Mouse (Mus musculus) fibroblast of lung, adult 2 months (primary cell): ENCODE measurements around the gene Schip1.
"Not testable (repeated sequence)": the region's sequence is repeated elsewhere in the genome, so short reads cannot be mapped to it uniquely, and the experiment has no call there.

ENCODE experiments used
- DNase-seq: peaks from one replicate; pipeline ENCODE4 v3.0.0-alpha.2; 2011; ENCODE audit warnings: low read depth

The Schip1 gene

DNA sequence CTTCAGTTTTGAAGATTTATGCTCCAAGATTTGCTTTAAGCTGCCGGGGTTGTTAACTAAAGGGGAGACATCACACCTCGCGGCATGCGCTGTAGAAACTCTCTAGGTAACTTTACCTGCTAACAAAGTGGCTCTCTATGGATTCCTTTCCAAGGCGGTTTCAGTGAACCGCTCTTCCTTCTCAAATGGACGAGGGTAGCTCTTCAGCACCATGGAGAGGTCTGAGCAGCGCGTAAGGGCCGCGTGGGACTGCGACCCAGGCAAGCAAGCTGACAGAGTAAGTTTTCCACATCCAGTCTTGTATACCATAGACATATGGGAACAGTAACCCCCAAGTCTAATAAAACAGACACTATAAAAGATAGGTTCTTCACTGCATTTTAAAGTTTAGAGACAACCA lies at the start of gene Schip1:
TSS of gene Schip1 (plus strand) at position 72 of the 400 bp plus-strand sequence.
- DNase-seq: no peak

- no peak for DNase-seq
Measured at GRCm38 (mm10) chr3:68015786-68016185, 48.8 kb upstream of the Schip1 start.

DNA sequence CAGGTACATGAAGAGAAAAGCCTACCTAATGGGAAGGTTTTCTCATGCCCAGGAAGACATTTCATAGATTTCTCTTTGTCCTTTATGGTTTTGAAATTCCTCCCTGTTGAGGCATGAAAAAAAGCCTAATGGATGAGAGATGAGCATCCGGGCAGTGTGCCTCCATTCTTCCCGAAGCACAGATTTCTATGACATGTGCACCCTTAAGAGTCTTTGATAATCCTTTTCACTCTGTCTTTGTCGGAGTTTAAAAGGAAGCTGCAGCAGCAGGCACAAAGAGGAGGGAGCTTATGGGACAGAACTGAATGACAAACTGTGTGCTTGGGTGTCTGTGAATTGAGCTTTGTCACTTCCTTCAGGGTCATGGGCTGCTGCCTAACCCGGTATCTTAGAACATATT lies 45.2 kb upstream of the Schip1 start:
- no peak for DNase-seq

GRCm38 (mm10) chr3:68036097-68036496 lies 28.5 kb upstream of the Schip1 start:
- DNase-seq: no peak

DNA sequence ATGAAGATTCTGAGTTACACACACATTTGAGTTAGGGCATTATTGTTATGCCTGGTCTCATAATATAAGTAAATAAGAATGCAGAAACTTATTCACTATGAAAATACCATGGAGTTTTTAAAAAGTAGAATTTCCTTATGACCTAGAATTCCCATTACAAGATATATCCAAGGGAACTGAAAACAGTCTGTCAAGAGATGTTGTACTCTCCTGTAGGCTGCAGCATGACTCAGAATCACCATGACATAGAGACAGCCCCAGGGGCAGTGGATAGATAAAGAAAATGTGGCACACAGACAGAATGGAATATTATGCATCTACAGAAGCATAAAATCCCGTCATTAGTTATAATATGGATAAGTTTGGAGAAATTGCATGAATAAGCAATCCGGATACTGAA lies 21.7 kb upstream of the Schip1 start:
- no peak for DNase-seq

DNA sequence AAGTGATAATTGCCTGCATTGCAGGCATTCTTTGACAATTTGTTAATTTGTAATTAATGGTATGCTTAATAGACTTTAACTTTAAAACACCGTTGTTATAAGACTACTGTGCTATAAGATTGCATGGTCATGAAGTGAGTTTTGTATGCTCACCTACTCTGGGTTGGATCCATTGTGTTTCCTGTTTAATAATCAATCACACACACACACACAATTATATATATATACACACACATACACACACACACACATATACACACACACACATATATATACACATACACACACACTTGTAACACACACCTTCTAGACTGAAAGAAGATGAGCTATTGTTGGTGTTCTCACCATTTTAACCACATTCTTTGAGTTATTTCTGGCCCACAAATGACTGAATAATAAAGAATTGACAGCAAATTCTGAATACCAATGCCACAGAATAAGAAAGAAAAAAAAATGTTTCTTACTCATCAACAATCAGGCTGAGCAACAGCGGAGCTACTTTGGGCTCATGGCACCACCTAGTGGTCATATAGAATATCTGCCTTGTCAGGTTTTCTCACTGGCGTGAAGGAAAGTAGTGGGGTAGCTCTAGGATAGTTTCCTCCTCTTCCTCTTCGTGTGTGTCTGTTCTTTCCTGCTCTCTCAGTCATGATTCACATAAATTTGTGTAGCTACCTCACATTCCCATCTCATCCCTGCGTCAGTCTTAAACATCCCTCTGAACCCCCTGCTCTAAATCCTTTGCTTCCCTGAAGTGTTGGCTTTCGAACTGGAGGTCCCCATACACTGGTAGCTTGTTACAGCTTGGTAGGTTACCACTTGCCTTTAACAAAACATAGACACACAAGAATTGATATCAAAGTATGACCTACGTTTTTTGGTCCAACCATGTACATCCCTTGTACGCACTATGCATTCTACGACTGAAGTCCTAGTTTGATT lies 18.9 kb upstream of the Schip1 start:
- DNase-seq: peak; percentile 6

DNA sequence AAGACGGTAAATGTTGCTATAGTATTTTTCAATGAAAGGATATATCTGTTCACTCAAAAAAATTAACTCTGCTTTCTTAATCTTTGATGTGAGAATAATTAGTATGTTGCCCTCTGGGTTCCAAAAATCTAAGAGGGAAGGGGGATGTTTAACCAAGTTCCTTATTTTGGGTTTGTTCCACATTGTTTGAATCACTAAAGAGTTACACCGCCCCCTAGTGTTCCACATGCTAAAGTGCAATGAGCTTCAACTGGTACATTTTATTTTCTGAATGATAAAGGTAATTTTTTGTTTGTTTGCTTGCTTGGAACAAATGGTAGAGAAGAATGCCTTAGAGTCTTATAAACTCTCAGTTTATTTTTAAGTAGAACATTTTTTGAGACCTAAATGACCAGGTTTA lies 11.1 kb upstream of the Schip1 start:
- no peak for DNase-seq

DNA sequence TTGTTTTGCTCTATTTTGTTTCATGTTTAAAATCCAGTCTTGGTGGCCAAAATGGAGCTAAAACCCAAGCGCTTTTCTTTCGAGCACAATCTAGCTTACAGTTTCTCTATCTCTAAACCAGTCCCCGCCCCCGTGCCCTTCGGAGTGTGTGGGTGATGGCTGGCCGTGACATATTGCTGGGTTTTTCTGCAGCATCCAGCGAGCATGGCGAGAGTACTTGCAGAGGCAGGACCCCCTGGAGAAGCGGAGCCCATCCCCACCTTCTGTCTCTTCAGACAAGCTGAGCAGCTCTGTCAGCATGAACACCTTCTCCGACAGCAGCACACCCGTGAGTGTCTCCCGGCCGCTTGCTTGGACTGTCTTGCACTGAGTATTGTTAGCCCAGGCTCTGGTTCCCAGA lies 9.5 kb upstream of the Schip1 start:
- DNase-seq: no peak

DNA sequence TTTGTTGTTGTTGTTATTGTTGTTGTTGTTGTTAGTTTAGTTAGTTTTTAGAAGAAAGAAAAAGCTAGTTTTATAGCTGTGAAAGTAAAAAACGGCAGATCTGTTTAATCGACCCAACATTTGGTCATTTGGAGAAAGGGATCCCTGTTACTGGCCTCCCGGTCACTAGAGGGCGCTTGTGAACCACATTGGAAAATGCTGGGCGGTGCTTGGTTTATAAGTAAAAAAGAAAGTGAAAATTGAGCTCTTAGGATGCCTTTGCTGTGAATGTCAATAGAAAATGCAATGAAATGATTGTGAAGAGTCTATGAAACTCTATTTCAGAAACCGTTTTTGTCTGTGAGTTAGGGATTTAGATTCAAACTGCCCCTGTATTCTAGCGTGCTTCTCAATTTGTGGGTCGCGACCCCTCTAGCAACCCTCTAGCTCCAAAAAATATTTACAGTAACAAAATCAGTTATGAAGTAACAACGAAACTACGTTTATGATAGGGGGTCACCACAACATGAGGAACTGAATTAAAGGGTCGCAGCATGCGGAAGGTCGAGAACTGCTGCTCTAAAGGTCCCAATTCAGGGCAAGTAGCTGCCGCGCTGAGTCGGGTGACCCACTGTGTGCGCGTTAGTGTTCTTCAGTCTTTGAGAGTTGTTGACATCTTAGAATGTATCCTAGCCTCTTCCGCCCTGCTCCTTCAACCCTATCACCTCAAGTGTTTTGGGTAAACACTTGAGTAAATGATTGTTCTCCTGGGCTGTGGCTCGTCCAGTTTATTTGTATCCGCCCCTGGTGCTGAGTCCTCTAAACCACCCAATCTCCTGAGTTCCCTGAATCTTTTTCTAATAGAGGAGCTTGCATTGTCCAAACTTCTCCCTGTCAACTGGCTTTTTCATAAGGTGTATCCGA lies 8.0 kb upstream of the Schip1 start:
- peak; percentile 36 for DNase-seq

DNA sequence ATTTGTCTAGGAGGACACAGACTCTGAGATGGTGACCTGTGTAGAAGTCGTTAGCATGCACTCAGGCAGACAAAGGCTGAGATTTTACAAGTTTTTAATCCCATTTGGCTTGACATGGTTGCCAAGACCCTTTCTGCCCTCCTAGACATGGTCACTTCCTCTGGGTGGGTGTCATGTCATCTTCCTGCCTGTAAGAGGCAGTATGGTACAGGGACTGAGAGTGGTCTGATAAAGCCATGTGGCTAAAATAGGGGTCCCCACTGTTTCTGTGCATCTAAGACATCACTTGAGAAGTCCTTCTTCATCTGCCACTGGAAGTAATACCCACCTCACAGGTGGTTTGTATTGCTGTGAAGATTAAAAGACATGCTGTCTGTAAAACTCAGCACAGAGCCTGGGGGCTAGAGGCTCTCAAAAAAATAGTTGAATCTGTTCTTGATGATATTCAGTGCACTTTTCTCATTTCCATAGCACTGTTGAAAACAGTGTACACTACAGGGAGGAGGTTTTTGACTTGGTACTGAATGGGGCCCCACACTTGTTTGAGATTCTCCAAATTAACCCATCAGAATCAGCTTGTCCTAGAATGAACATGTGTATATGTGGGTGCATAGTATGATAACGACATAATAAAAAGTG lies 5.3 kb upstream of the Schip1 start:
- no peak for DNase-seq

DNA sequence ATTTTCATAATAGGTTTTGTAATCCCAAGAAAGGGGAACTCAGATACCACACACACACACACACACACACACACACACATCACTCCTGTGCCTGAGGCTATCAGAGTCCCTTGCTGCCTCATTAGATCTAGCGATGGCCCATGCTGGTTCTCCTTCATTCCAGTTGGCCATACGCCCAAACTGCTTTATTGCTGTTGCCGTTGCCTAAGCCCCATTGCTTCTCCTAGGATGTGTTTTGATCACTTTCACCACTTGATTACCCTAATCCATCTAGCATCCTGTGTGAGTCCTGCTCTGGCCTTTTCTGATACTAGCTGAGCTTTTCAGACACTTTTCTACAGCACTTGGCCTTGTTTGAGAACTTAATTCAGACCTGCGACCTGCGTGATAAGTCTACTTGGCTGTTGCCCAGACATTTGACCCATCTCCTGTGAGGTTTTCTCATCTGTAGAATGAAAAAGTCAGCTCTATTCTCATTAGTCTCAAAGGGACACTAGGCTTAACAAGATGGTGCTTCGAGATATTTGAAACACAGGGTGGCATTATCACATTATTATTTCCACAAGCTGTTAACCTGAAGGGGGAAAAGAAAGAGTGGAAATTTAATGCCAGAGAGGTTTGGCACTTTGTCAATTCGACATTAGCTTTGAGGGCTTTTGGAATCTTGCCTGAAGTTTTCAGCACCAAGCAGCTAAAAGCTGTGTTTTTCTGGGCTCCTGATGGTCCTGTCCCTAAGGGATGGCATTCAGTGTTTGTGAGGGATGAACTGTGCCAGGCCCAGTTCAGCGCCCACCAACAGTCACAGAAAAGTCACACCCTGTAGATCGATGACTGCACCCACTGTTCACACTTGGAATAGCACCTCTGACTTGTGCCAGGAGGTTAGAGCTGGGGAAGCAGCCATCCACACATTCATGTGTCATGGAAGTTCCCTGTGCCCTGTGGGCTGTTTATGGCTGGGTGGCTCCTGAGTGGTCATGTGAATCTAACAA lies 7.1 kb downstream of the Schip1 start:
- no peak for DNase-seq

- DNase-seq: no peak
Measured at GRCm38 (mm10) chr3:68077406-68077805, 12.8 kb downstream of the Schip1 start.

- no peak for DNase-seq
Measured at GRCm38 (mm10) chr3:68085024-68085423, 20.4 kb downstream of the Schip1 start.

DNA sequence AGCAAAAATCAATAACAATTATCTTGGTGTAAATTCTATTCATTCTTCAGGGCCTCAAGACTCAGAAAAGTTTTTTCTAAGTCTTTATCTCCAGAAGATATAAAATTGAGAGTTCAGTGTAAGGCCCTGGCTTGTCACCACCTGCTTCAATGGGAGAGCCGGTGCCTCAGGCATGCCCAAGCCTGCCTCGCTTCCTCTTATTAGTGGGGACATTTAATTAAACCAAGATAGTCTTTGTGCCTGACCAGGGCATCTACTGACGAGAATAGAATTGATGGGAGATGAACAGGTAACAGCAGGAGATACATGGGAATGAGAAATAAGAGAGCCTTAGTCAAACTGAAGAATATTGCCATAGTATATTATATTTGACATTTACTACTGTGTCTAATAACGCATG lies 27.5 kb downstream of the Schip1 start:
- DNase-seq: no peak

GRCm38 (mm10) chr3:68096724-68097431 lies 32.3 kb downstream of the Schip1 start:
- no peak for DNase-seq

- not testable (repeated sequence) for DNase-seq
Measured at GRCm38 (mm10) chr3:68099561-68099960, 35.0 kb downstream of the Schip1 start.

- DNase-seq: no peak
Measured at GRCm38 (mm10) chr3:68101343-68101742, 36.7 kb downstream of the Schip1 start.

- DNase-seq: no peak
Measured at GRCm38 (mm10) chr3:68105081-68105685, 40.6 kb downstream of the Schip1 start.

DNA sequence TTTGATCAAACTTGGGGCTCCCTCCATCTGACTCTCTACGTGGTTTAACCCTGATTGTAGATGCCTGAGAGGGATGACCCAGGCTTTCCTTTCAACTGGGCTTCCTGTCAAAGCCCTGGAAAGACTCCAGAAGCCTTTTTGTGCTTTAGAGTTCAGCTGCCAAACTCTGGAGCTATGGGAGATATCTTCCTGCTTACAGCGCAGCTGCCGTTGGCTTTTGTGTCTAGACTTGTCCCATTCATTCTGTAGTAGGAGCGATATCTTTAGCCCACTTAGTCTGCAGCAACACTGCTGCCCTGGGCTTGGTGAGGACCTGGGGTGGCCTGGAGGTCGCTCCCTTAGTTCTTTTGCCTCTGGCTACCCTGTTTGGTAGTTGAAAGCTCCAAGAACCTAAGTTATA lies 56.7 kb downstream of the Schip1 start:
- no peak for DNase-seq

- no peak for DNase-seq
Measured at GRCm38 (mm10) chr3:68126284-68126856, 61.8 kb downstream of the Schip1 start.
